Mouse (Mus musculus) urinary bladder, postnatal 4 days (tissue): ENCODE measurements around the gene Cldn3.
A peak's percentile ranks its signal among the peaks of the same experiment; 100 is the strongest.

Source experiments
- DNase-seq, 2 experiments: peaks; one replicate each; pipeline ENCODE4 v3.0.0; 2021 to 2022; ENCODE audit warnings: low spot score in 2 of 2

Gene Cldn3

GRCm38 (mm10) chr5:135002151-135002550, 16.1 kb downstream of the Cldn3 start:
- DNase-seq = no peak

DNA sequence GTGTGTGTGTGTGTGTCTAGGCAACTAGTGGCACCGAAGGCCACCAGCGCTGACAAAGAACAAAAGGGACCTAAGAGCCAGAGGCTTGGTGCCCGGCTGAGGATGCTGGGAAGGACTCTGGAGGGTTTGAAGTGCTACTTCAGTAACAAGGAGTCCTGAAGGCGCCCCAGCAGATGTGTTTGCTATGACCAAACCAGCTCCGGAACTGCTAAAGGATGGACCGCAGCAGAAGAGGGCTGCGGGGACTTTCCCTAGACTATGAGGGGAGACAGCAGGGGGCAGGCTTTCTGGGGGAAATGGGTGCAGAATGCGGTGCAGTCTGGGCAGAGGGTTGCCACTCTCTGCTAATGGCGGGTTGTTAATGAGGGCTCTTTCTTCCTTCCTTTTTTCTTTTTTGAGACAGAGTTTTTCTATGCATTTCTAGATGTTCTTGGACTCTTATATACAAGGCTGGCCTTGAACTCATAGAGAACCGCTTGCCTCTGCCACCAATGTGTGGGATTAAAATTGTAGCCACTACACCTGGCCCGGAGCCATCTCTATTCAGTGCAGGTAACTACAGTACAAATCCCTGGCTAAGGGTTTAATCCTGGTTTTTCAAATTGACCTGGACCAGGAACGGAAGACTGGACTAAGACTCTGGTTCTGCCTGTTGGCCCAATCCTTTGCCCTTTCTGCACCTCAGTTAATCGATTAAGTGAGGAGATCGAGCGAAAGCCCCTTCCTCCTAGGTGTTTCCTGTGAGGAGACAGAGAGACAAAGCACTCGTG, 22.0 kb downstream of the Cldn3 start:
- no peak for DNase-seq

DNA sequence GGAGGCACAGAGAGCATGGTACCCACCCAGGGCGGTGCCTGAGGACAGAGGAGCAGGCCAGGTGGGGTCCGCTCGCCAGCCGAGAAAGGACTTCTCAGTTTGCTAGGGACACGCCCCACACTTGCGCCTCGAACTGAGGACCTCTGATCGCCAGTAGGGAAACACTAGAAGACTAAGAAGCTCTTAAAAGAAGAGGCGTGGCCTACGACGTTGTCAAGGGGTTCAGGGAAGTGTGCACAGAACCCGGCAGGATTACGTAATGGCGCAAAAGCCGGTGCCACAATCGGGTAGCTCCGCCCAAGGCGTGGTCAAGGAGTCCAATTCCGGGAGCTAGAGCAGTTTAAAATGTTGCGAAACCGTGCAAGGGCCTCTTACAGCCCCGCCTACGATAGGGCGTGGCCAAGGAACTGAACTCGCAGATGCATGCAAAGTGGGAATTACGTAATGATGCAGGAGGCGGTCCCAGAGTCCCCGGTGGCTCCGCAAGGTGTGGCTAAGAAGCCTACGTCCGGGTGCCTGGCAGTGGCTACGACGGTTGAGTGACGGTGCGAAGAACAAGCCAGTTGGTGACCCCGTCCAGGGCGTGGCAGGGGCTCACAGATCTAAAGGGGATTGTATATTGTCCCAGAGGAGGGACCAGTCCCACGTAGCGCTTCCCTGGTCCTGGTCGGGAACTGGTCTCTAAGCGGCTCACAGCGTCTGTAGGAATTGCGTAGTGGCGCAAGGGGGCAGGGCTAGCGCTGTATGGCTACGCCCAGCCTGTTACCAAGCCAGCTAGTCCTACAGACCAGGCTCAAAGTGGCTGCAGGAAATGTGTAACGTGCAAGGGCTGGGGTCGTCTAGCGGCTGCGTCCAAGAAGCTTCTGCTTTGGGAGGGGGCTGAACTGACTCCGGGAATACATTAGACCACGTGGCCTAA, 22.9 kb downstream of the Cldn3 start, which contains the start of gene Abhd11:
TSS of gene Abhd11 (plus strand) at position 482 of the 919 bp plus-strand sequence.
- peak; percentile 97 to 98 for DNase-seq

DNA sequence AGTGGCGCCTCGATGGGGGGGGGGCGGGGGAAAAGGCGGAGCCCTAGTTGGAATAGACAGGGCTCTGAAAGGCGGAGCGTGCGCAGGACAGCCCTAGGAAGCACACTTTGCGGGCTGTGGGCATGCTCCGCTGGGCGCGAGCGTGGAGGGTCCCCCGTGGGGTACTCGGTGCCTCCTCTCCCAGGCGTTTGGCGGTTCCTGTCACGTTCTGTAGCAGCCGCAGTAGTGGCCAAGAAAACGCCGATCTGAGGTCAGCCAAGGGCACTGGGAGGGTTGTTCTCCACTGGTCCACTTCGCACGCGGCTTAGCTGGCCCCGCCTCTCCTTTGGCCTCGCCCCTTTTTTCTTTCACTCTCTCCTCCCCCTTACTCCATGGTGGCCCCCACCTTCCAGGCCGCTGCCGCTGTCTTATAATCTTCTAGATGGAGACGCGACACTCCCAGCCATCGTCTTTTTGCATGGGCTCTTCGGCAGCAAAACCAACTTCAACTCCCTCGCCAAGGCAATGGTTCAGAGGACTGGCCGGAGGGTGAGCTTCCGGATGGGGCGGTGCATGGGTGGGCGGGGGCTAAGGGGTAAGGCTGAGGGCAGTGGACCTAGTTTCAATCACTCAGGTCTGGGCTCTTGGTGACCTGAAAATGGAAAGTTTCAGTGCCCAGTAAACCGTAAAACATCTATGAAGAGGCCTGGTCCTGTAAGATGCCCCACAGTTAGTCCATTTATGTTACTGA, 23.7 kb downstream of the Cldn3 start:
- peak; percentile 81 to 85 for DNase-seq

GRCm38 (mm10) chr5:135010320-135010709, 24.3 kb downstream of the Cldn3 start:
- no peak for DNase-seq

DNA sequence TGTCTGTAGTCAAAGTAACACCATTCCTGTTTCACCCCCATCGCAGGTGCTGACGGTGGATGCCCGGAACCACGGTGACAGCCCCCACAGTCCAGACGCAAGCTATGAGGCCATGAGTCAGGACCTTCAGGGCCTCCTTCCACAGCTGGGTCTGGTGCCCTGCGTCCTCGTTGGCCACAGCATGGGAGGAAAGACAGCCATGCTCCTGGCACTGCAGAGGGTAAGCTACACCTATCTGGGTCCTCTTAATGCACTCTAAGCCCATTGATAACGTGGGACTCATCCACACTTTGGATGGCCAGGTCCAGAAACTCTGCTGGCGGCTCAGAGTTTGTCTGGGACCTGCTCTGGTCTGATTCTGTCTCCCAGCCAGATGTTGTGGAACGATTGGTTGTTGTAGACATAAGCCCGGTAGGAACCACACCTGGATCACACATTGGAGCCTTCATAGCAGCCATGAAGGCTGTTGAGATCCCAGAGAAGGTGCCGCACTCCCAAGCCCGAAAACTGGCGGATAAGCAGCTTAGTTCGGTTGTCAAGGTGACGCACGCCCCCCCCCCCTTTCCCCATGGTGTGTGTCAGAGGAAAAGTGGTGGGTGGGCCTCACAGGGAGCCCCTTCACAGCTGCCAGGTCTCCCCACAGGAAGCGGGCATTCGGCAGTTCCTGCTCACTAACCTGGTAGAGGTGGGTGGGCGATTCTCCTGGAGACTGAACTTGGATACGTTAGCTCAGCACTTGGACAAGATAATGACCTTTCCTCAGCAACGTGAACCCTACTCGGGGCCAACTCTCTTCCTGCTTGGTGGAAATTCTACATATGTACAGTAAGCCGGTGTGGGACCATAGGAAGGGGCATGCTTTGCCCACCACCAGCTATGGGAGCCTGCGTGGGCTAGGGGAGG, 25.1 kb downstream of the Cldn3 start:
- DNase-seq = no peak

- DNase-seq = no peak
Observed at GRCm38 (mm10) chr5:135011809-135012613, 26.0 kb downstream of the Cldn3 start.

DNA sequence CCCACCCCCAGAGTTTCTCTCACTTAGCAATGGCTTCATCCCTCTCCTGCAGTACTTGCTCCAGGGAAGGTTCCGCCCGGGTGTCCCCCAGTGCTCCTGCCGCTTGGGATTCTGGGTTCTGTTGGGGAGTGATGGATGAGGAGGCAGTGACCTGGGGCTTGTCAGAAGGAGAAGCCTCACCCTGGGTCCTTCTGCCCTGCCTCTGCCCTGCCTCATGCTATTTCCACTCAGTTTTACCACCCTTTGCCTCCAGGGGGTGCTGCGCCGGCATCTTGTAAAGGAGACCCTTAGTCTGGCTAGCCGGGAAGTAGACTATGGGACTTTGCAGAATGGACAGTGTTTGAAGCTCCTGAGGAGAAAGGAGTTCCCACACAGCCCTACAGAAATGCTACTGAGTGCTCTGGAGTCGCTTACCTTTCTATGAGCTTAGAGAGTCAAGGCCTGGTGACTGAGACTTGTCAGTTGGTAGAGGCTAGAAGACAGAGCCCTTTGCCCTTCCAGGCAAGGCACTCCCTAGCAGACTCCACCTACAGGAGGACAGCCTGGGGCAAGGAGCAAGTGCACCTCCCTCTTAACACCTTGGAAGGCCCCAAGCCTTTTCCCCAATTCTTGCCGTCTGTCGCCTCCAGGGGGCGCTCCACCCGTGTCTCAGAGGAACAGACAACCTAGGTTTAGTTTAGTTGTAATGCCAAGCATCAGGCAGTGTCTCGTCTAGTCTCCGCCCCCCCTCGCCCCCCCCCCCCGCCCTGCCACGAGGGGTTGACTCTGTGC, 26.8 kb downstream of the Cldn3 start:
- DNase-seq = peak; percentile 63 to 86

- DNase-seq = peak; percentile 69 to 84
Observed at GRCm38 (mm10) chr5:135015497-135015896, 29.5 kb downstream of the Cldn3 start.

GRCm38 (mm10) chr5:135016224-135016759, 30.3 kb downstream of the Cldn3 start:
- no peak for DNase-seq

DNA sequence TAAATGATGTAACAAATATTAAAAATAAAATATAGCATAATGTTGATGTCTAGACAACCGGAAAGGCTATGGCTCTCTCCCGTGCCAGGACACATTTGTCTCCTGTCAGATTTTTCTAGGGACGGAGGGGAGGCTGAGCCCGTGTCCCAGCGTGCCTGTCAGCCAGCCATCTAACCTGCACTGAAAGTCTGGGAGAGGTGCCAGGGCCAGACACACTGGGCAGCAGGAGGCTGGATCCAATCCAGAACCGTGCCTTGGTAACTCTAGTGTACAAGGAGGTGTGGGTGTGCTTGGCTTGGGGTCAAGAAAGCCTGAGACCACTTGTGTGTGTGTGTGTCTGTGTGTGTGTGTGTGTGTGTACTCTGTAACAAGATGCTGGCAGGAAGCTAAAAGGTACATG, 35.8 kb downstream of the Cldn3 start:
- DNase-seq = peak in 1 of 2 experiments; percentile 58

GRCm38 (mm10) chr5:135023344-135024173, 37.5 kb downstream of the Cldn3 start, which contains the start of gene Stx1a:
Gene Stx1a (plus strand): TSS chr5:135023482.
- DNase-seq = peak; percentile 91 to 92

GRCm38 (mm10) chr5:135024665-135025224, 38.7 kb downstream of the Cldn3 start:
- DNase-seq = no peak

- no peak for DNase-seq
Observed at GRCm38 (mm10) chr5:135025899-135026298, 39.9 kb downstream of the Cldn3 start.

GRCm38 (mm10) chr5:135029007-135029854, 43.2 kb downstream of the Cldn3 start:
- DNase-seq = no peak

- no peak for DNase-seq
Observed at GRCm38 (mm10) chr5:135032581-135032980, 46.6 kb downstream of the Cldn3 start.

DNA sequence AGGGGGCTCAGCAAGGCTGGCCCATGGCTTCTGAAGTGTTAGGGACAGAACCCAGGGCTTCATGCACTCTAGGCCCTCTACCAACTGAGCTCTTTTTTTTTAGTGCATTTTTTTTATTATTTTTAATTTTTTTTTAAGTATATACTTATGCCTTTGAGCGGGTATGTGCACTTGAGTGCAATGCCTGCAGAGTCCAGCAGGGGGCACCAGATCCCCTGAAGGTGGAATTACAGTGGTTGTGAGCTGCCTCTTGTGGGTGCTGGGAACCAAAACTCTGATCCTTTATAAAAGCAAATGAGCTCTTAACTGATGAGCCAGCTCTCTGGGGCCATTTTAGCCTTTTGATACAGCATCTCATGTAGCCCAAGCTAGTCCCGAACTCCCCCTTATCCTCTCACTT, 48.6 kb downstream of the Cldn3 start:
- no peak for DNase-seq
